Mouse (Mus musculus) left cerebral cortex, adult 2 months (tissue): ENCODE measurements around the gene Amfr. TPM values are rescaled to one million over a fixed set of nuclear protein-coding genes. Genes with fewer than 3 reads are reported as not detected.

ENCODE experiments used
- DNase-seq, 2 experiments: peaks; one replicate each; pipeline ENCODE4 v3.0.0; 2021 to 2022; ENCODE audit warnings: low spot score in 2 of 2, mixed read lengths in 1 of 2; ENCODE audit errors: extremely low spot score in 1 of 2
- H3K27ac ChIP-seq: fragments of 200-600 bp; 2 replicates; pipeline ENCODE4 v1.8.1; 2022
- H3K4me3 ChIP-seq: fragments of 200-600 bp; 2 replicates; pipeline ENCODE4 v1.8.1; 2022
- CTCF ChIP-seq: fragments of 200-600 bp; IDR thresholded peaks from 2 replicates; pipeline ENCODE4 v1.8.1; 2022; ENCODE audit warnings: antibody characterized with exemption, mild to moderate bottlenecking, moderate library complexity
- intact Hi-C: fragments of 180-260 bp; cut with DNase I; formaldehyde crosslinking; loops from one replicate; pipeline ENCODE4 v1.15.1; 2025
- total RNA-seq, 2 experiments: library from RNA; stranded (reverse); gene quantifications; 2 replicates each; pipeline ENCODE4 v1.2.3; 2021

Amfr gene
- total RNA-seq, 2 experiments from 2014 or later, result 114 to 118 TPM

- intact Hi-C loops, result loop anchor here (2.0 kb wide), 1 partner anchor 24 kb away; the partner anchor contains the start of genes Nudt21 and Ogfod1
- TF ChIP-seq CTCF, result no peak
- H3K4me3 ChIP-seq, result peak overlapping the region; percentile 87
- peak overlapping the region; percentile 97 for H3K27ac ChIP-seq
- DNase-seq, result no peak
Observed at GRCm38 (mm10) chr8:94013026-94013612, 477 bp upstream of the Amfr start.

- intact Hi-C loops, result loop anchor here (2.0 kb wide), 1 partner anchor 25 kb away; the partner anchor contains the start of genes Nudt21 and Ogfod1
- DNase-seq, result no peak
- TF ChIP-seq CTCF, result no peak
- H3K4me3 ChIP-seq, result peak overlapping the region; percentile 87
- H3K27ac ChIP-seq, result peak overlapping the region; percentile 94
Observed at GRCm38 (mm10) chr8:94011076-94012012, 1.3 kb downstream of the Amfr start.

DNA sequence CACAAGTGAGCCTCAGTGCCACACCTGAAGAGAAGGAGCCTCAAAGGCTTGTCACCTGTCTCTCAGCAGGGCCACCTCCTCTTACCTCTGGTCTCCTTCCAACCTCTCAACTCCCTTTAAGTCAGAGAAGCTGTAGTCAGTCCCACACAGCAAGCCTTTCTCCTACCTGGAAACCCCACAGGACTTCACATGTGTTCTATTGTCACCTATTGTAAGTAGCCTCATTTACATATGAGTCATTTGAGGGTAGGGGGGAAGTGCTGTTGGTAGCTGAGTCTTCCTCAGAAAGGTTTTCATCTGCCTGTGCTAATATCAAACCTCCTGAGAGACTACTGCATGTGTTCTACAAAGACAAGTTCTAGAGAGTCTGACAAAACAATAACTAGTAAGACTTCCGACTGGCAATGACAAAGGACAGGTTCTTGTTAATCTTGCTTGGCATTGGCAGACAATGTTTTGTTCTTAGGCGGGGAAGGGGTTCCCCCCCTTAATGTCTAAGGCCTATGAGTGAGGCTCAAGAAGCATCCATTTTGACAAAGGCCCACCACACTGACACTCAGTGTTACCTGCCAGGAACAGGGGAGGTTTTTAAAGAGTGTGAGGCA is 2.4 kb downstream of the Amfr start:
- no peak for DNase-seq
- intact Hi-C loops, result no loop called here
- Histone ChIP-seq H3K27ac (no peak overlapping the region), H3K4me3 (no peak overlapping the region; the same call in 1 of the 2 replicates)
- no peak for TF ChIP-seq CTCF

- intact Hi-C loops, result no loop called here
- Histone ChIP-seq H3K4me3 (no peak overlapping the region), H3K27ac (no peak overlapping the region; the same call in 1 of the 2 replicates)
- no peak for TF ChIP-seq CTCF
- DNase-seq, result no peak
Observed at GRCm38 (mm10) chr8:94009243-94009845, 3.3 kb downstream of the Amfr start.

- TF ChIP-seq CTCF, result no peak
- Histone ChIP-seq H3K27ac (peak overlapping the region; percentile 36; the same call in 1 of the 2 replicates), H3K4me3 (no peak overlapping the region)
- no peak for DNase-seq
- intact Hi-C loops, result no loop called here
Observed at GRCm38 (mm10) chr8:94004139-94004538, 8.5 kb downstream of the Amfr start.

DNA sequence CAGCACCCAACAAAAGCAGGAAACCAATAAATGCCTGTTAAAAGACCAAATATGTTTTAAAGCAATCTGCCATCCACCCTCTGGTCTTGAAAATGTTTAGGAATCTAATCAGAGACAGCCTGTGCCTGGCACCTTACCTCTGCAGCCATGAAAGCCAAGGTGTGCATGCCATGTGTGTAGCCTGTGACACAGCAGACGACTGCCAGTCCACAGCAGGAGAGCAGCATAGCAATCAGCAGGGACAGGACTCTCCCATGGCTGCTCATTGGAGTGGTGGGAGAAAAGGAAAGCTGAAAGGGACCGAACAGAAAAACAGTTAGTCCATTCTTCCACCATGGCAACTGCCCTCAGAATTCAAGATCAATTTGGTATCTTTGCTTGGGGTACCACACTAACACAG is 13.7 kb downstream of the Amfr start:
- no peak for TF ChIP-seq CTCF
- Histone ChIP-seq H3K4me3 (no peak overlapping the region), H3K27ac (no peak overlapping the region)
- DNase-seq, result no peak
- intact Hi-C loops, result no loop called here

- H3K27ac ChIP-seq, result no peak overlapping the region
- TF ChIP-seq CTCF, result no peak
- H3K4me3 ChIP-seq, result no peak overlapping the region
- intact Hi-C loops, result no loop called here
- DNase-seq, result peak in 1 of 2 experiments; percentile 2
Observed at GRCm38 (mm10) chr8:93989739-93990138, 22.9 kb downstream of the Amfr start.

DNA sequence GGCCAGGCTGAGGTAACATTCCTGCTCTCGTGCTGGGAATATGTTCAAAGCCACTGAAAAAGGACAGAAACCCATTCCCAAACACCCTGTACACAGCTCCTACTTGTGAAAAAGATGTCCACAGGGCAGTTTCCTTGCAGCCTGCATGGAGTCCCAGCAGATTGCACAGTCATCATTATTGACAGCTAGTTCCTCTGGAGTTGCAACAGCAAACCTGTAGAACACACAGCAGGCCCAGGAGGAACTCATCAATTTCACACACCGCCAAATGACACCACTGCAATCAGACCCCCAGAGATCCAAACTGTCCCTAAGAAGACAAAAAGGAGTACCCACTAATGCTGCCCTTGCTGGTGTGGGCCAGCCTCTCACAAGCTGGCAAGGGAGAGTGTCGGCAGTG is 27.9 kb downstream of the Amfr start:
- DNase-seq, result peak in 1 of 2 experiments; percentile 5
- intact Hi-C loops, result no loop called here

GRCm38 (mm10) chr8:93983827-93984226 is 28.8 kb downstream of the Amfr start:
- H3K27ac ChIP-seq, result no peak overlapping the region
- no peak overlapping the region for H3K4me3 ChIP-seq
- DNase-seq, result peak in 1 of 2 experiments; percentile 22
- peak; percentile 45 for TF ChIP-seq CTCF
- intact Hi-C loops, result no loop called here

More for the DNA sequence above, 27.9 kb downstream of the Amfr start:
- Histone ChIP-seq H3K4me3 (no peak overlapping the region), H3K27ac (no peak overlapping the region)
- no peak for TF ChIP-seq CTCF

DNA sequence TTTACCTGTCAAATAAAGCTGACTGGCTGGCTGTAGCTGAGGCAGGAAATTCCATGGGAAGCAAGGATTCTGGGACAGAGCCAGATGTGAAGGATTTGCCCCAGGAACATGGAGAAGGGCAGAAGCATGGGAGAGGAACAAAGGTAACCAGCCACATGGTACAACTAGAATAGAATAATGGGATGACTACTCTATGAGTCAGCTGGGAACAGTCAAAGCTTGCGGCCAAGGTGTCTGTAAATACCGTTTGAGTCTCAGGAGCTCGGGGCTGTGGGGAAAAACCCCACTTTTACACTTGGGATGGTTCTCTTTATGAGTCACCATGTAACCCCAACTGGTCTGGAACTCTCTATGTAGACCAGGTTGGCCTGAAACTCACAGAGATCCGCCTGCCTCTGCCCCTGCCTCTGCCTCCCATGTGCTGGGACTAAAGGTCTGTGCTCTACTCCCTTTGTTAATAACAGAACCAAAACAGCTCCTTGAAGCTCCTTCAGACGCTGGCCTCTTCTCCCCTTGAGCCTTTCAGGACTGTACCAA is 30.9 kb downstream of the Amfr start:
- DNase-seq, result peak in 1 of 2 experiments; percentile 10
- no peak overlapping the region for H3K27ac ChIP-seq
- no peak overlapping the region for H3K4me3 ChIP-seq
- no peak for TF ChIP-seq CTCF
- intact Hi-C loops, result no loop called here

- no peak overlapping the region for H3K4me3 ChIP-seq
- intact Hi-C loops, result no loop called here
- H3K27ac ChIP-seq, result no peak overlapping the region
- peak in 1 of 2 experiments; percentile 7 for DNase-seq
- TF ChIP-seq CTCF, result no peak
Observed at GRCm38 (mm10) chr8:93980141-93980540, 32.5 kb downstream of the Amfr start.
